Mouse (Mus musculus): ENCODE data around the gene Ubr2. TPM values are rescaled to one million over a fixed set of nuclear protein-coding genes. Genes with fewer than 3 reads are reported as not detected.
A peak's percentile ranks its signal among the peaks of the same experiment; 100 is the strongest.

Gene Ubr2
- polyA plus RNA-seq, 1 experiment from 2014 or later, result 18.2 TPM

- Histone ChIP-seq H3K4me2 (peak overlapping the region; percentile 96), H3K36me3 (ENCODE audit: control insufficient read depth, insufficient read depth, low read length) (0 out of 2 replicates have a peak, but pooled peaks cover 2% of the 10 kb centered on the region), H3K4me3 (ENCODE audit: low read depth, low read length) (peak overlapping the region; percentile 57), H3K9me3 (replicated peaks; ENCODE audit: control insufficient read depth, low read length) (no peaks in the 10 kb centered on the region), H3K9ac (ENCODE audit: low read depth, low read length) (peak overlapping the region; percentile 77; the same call in 1 of the 2 replicates), H3K27ac (ENCODE audit: low read depth, low read length) (peak overlapping the region; percentile 81), H3K4me1 (ENCODE audit: control insufficient read depth, insufficient read depth, low read length) (peaks cover 36% of the 10 kb centered on the region), H3K27me3 (ENCODE audit: control insufficient read depth, insufficient read depth, low read length) (no peaks in the 10 kb centered on the region)
- no peak for ATAC-seq (replicated peaks; ENCODE audit: insufficient number of reproducible peaks, low FRiP score, low TSS enrichment)
- WGBS (ENCODE audit: insufficient replicate concordance), result 32% methylated on average over 16 of the region's 16 CpGs
Observed at GRCm38 (mm10) chr17:46888511-46889212, 121.7 kb downstream of the Ubr2 start.

GRCm38 (mm10) chr17:46885910-46886643, 124.3 kb downstream of the Ubr2 start:
- WGBS (ENCODE audit: insufficient replicate concordance), result 16% methylated on average over 17 of the region's 17 CpGs
- Histone ChIP-seq H3K9ac (ENCODE audit: low read depth, low read length) (peak overlapping the region; percentile 47), H3K9me3 (replicated peaks; ENCODE audit: control insufficient read depth, low read length) (no peaks in the 10 kb centered on the region), H3K27me3 (ENCODE audit: control insufficient read depth, insufficient read depth, low read length) (no peaks in the 10 kb centered on the region; the same call in 1 of the 2 replicates), H3K4me3 (ENCODE audit: low read depth, low read length) (peak overlapping the region; percentile 17; the same call in 1 of the 2 replicates), H3K4me1 (ENCODE audit: control insufficient read depth, insufficient read depth, low read length) (peaks cover 17% of the 10 kb centered on the region), H3K27ac (ENCODE audit: low read depth, low read length) (peak overlapping the region; percentile 36; the same call in 1 of the 2 replicates), H3K4me2 (peak overlapping the region; percentile 60), H3K36me3 (ENCODE audit: control insufficient read depth, insufficient read depth, low read length) (no peaks in the 10 kb centered on the region)
- no peak for ATAC-seq (replicated peaks; ENCODE audit: insufficient number of reproducible peaks, low FRiP score, low TSS enrichment)

- Histone ChIP-seq H3K36me3 (ENCODE audit: control insufficient read depth, insufficient read depth, low read length) (no peaks in the 10 kb centered on the region), H3K4me3 (ENCODE audit: low read depth, low read length) (peak overlapping the region; percentile 17; the same call in 1 of the 2 replicates), H3K4me2 (peak overlapping the region; percentile 60), H3K27me3 (ENCODE audit: control insufficient read depth, insufficient read depth, low read length) (no peaks in the 10 kb centered on the region; the same call in 1 of the 2 replicates), H3K4me1 (ENCODE audit: control insufficient read depth, insufficient read depth, low read length) (peaks cover 17% of the 10 kb centered on the region), H3K9ac (ENCODE audit: low read depth, low read length) (peak overlapping the region; percentile 47; the same call in 1 of the 2 replicates), H3K27ac (ENCODE audit: low read depth, low read length) (no peak overlapping the region), H3K9me3 (replicated peaks; ENCODE audit: control insufficient read depth, low read length) (no peaks in the 10 kb centered on the region)
- ATAC-seq (replicated peaks; ENCODE audit: insufficient number of reproducible peaks, low FRiP score, low TSS enrichment), result no peak
- 40% methylated on average over 11 of the region's 11 CpGs for WGBS (ENCODE audit: insufficient replicate concordance)
Observed at GRCm38 (mm10) chr17:46885218-46885909, 125.0 kb downstream of the Ubr2 start.

- Histone ChIP-seq H3K4me3 (ENCODE audit: low read depth, low read length) (no peak overlapping the region), H3K9me3 (replicated peaks; ENCODE audit: control insufficient read depth, low read length) (no peaks in the 10 kb centered on the region), H3K4me1 (ENCODE audit: control insufficient read depth, insufficient read depth, low read length) (peaks cover 21% of the 10 kb centered on the region), H3K27ac (ENCODE audit: low read depth, low read length) (no peak overlapping the region), H3K4me2 (no peak overlapping the region), H3K36me3 (ENCODE audit: control insufficient read depth, insufficient read depth, low read length) (no peaks in the 10 kb centered on the region), H3K27me3 (ENCODE audit: control insufficient read depth, insufficient read depth, low read length) (no peaks in the 10 kb centered on the region; the same call in 1 of the 2 replicates), H3K9ac (ENCODE audit: low read depth, low read length) (no peak overlapping the region)
- no peak for ATAC-seq (replicated peaks; ENCODE audit: insufficient number of reproducible peaks, low FRiP score, low TSS enrichment)
- 84% methylated on average over 6 of the region's 6 CpGs for WGBS (ENCODE audit: insufficient replicate concordance)
Observed at GRCm38 (mm10) chr17:46884766-46885165, 125.6 kb downstream of the Ubr2 start.

GRCm38 (mm10) chr17:46883107-46883506, 127.2 kb downstream of the Ubr2 start:
- no peaks in the 10 kb centered on the region; the same call in 1 of the 2 replicates for H3K27me3 ChIP-seq (ENCODE audit: control insufficient read depth, insufficient read depth, low read length)
- no peak overlapping the region for H3K9ac ChIP-seq (ENCODE audit: low read depth, low read length)
- ATAC-seq (replicated peaks; ENCODE audit: insufficient number of reproducible peaks, low FRiP score, low TSS enrichment), result no peak
- H3K4me1 ChIP-seq (ENCODE audit: control insufficient read depth, insufficient read depth, low read length), result peaks cover 21% of the 10 kb centered on the region
- H3K36me3 ChIP-seq (ENCODE audit: control insufficient read depth, insufficient read depth, low read length), result no peaks in the 10 kb centered on the region
- 81% methylated on average over 9 of the region's 9 CpGs for WGBS (ENCODE audit: insufficient replicate concordance)
- H3K9me3 ChIP-seq (replicated peaks; ENCODE audit: control insufficient read depth, low read length), result no peaks in the 10 kb centered on the region
- H3K4me3 ChIP-seq (ENCODE audit: low read depth, low read length), result no peak overlapping the region
- H3K4me2 ChIP-seq, result no peak overlapping the region
- no peak overlapping the region for H3K27ac ChIP-seq (ENCODE audit: low read depth, low read length)

GRCm38 (mm10) chr17:46881728-46882127, 128.6 kb downstream of the Ubr2 start:
- H3K9me3 ChIP-seq (replicated peaks; ENCODE audit: control insufficient read depth, low read length), result no peaks in the 10 kb centered on the region
- WGBS (ENCODE audit: insufficient replicate concordance), result 87% methylated on average over 6 of the region's 6 CpGs
- ATAC-seq (replicated peaks; ENCODE audit: insufficient number of reproducible peaks, low FRiP score, low TSS enrichment), result no peak
- H3K4me1 ChIP-seq (ENCODE audit: control insufficient read depth, insufficient read depth, low read length), result peaks cover 21% of the 10 kb centered on the region
- no peaks in the 10 kb centered on the region for H3K36me3 ChIP-seq (ENCODE audit: control insufficient read depth, insufficient read depth, low read length)
- no peaks in the 10 kb centered on the region; the same call in 1 of the 2 replicates for H3K27me3 ChIP-seq (ENCODE audit: control insufficient read depth, insufficient read depth, low read length)
- H3K9ac ChIP-seq (ENCODE audit: low read depth, low read length), result no peak overlapping the region
- H3K4me3 ChIP-seq (ENCODE audit: low read depth, low read length), result no peak overlapping the region
- no peak overlapping the region for H3K4me2 ChIP-seq
- H3K27ac ChIP-seq (ENCODE audit: low read depth, low read length), result no peak overlapping the region

GRCm38 (mm10) chr17:46880322-46880721, 130.0 kb downstream of the Ubr2 start:
- H3K4me3 ChIP-seq (ENCODE audit: low read depth, low read length), result no peak overlapping the region
- peaks cover 10% of the 10 kb centered on the region for H3K4me1 ChIP-seq (ENCODE audit: control insufficient read depth, insufficient read depth, low read length)
- ATAC-seq (replicated peaks; ENCODE audit: insufficient number of reproducible peaks, low FRiP score, low TSS enrichment), result 0 out of 2 replicates have a peak, but pooled peaks have one; percentile 23
- WGBS (ENCODE audit: insufficient replicate concordance), result 63% methylated on average over 2 of the region's 2 CpGs
- no peaks in the 10 kb centered on the region for H3K9me3 ChIP-seq (replicated peaks; ENCODE audit: control insufficient read depth, low read length)
- H3K27ac ChIP-seq (ENCODE audit: low read depth, low read length), result peak overlapping the region; percentile 22; the same call in 1 of the 2 replicates
- H3K4me2 ChIP-seq, result no peak overlapping the region
- H3K27me3 ChIP-seq (ENCODE audit: control insufficient read depth, insufficient read depth, low read length), result no peaks in the 10 kb centered on the region; the same call in 1 of the 2 replicates
- no peaks in the 10 kb centered on the region for H3K36me3 ChIP-seq (ENCODE audit: control insufficient read depth, insufficient read depth, low read length)
- no peak overlapping the region for H3K9ac ChIP-seq (ENCODE audit: low read depth, low read length)

GRCm38 (mm10) chr17:46879841-46880311, 130.5 kb downstream of the Ubr2 start:
- 0 out of 2 replicates have a peak, but pooled peaks have one; percentile 35 for ATAC-seq (replicated peaks; ENCODE audit: insufficient number of reproducible peaks, low FRiP score, low TSS enrichment)
- H3K4me2 ChIP-seq, result no peak overlapping the region; the same call in 1 of the 2 replicates
- no peaks in the 10 kb centered on the region for H3K9me3 ChIP-seq (replicated peaks; ENCODE audit: control insufficient read depth, low read length)
- H3K4me1 ChIP-seq (ENCODE audit: control insufficient read depth, insufficient read depth, low read length), result peaks cover 6% of the 10 kb centered on the region
- 29% methylated on average over 14 of the region's 14 CpGs for WGBS (ENCODE audit: insufficient replicate concordance)
- no peak overlapping the region for H3K9ac ChIP-seq (ENCODE audit: low read depth, low read length)
- H3K27me3 ChIP-seq (ENCODE audit: control insufficient read depth, insufficient read depth, low read length), result no peaks in the 10 kb centered on the region; the same call in 1 of the 2 replicates
- peak overlapping the region; percentile 22; the same call in 1 of the 2 replicates for H3K27ac ChIP-seq (ENCODE audit: low read depth, low read length)
- no peak overlapping the region for H3K4me3 ChIP-seq (ENCODE audit: low read depth, low read length)
- no peaks in the 10 kb centered on the region for H3K36me3 ChIP-seq (ENCODE audit: control insufficient read depth, insufficient read depth, low read length)
